In genomic region chr5:120514754-120515153, GRCm38 (mm10) we compare ENCODE assay signal across 11 mouse cellular contexts. TPM values are rescaled to one million over a fixed set of nuclear protein-coding genes. Genes with fewer than 3 reads are reported as not detected.
DNase-seq lines count a peak whose midpoint lies in the region; ATAC-seq and TF ChIP-seq lines count a peak whose summit lies in the region.
"Had no signal": no experiment of that assay in that cellular context is flagged by ENCODE, and none has a peak within 500 bp of the region (broad histone marks: within the 10 kb centered on the region; RNA-seq: fewer than 3 reads in every experiment).

No protein-coding gene starts in this region.

- peak; percentile 40 for ATAC-seq in forebrain, embryonic 14.5 days
- ATAC-seq in forebrain, embryonic 11.5 days (replicated peaks; ENCODE audit: low FRiP score), result no peak
- no peak for ATAC-seq in kidney, postnatal 0 days (replicated peaks; ENCODE audit: low FRiP score, low read depth)
- ATAC-seq in megakaryocyte, adult 5-6 weeks (ENCODE audit: poor library complexity, severe bottlenecking), result no peak

- H3K4me3 ChIP-seq in forebrain, embryonic 14.5 days (ENCODE audit: low read depth, low read length), result no peak overlapping the region
- H3K4me3 ChIP-seq in forebrain, embryonic 11.5 days (ENCODE audit: low read depth, low read length), result no peak overlapping the region
- H3K4me3 ChIP-seq in kidney, postnatal 0 days (replicated peaks; ENCODE audit: low read depth, low read length), result no peak overlapping the region

- TF ChIP-seq CTCF in kidney, postnatal 0 days (IDR thresholded peaks at IDR 0.05; ENCODE audit: low read depth), result no peak

- no peak overlapping the region for H3K4me2 ChIP-seq in forebrain, embryonic 14.5 days (ENCODE audit: low read length)
- H3K4me2 ChIP-seq in forebrain, embryonic 11.5 days (ENCODE audit: low read depth, low read length, severe bottlenecking), result no peak overlapping the region
- no peak overlapping the region for H3K4me2 ChIP-seq in kidney, postnatal 0 days (ENCODE audit: low read length)

- no peak overlapping the region for H3K27ac ChIP-seq in forebrain, embryonic 14.5 days (ENCODE audit: low read depth, low read length)
- H3K27ac ChIP-seq in forebrain, embryonic 11.5 days (ENCODE audit: low read depth, low read length), result no peak overlapping the region
- peak overlapping the region; percentile 55 for H3K27ac ChIP-seq in kidney, postnatal 0 days

- peak; percentile 75 for DNase-seq in forebrain, embryonic 14.5 days (ENCODE audit: low spot score)
- no peak for DNase-seq in forebrain, embryonic 11.5 days (ENCODE audit: low spot score)
- DNase-seq in testis, postnatal 10 days (ENCODE audit: low spot score), result peak; percentile 67
- DNase-seq in testis, postnatal 14 days (ENCODE audit: low spot score), result no peak
- peak; percentile 91 for DNase-seq in kidney, postnatal 0 days (ENCODE audit: low spot score)
- DNase-seq in left cerebral cortex, postnatal 14 days (ENCODE audit: low spot score in 2 of 2), result no peak
- no peak for DNase-seq in frontal cortex, postnatal 10 days (ENCODE audit: low spot score in 2 of 2)

- no peak overlapping the region for H3K9ac ChIP-seq in forebrain, embryonic 14.5 days (ENCODE audit: low read length)
- no peak overlapping the region; the same call in 1 of the 2 replicates for H3K9ac ChIP-seq in forebrain, embryonic 11.5 days (ENCODE audit: low read length)
- no peak overlapping the region for H3K9ac ChIP-seq in kidney, postnatal 0 days (ENCODE audit: low read depth, low read length)

- 21% methylated on average over 4 of the region's 4 CpGs for WGBS in forebrain, embryonic 14.5 days
- WGBS in forebrain, embryonic 11.5 days, result 43% methylated on average over 4 of the region's 4 CpGs
- 7% methylated on average over 4 of the region's 4 CpGs for WGBS in kidney, postnatal 0 days

- 0 out of 2 replicates have a peak, but pooled peaks cover 8% of the 10 kb centered on the region for H3K27me3 ChIP-seq in forebrain, embryonic 14.5 days (replicated peaks; ENCODE audit: control insufficient read depth, insufficient read depth, low read length)
- H3K27me3 ChIP-seq in forebrain, embryonic 11.5 days (ENCODE audit: control insufficient read depth, insufficient read depth, low read length), result peaks cover 2% of the 10 kb centered on the region; the same call in 1 of the 2 replicates
- H3K27me3 ChIP-seq in kidney, postnatal 0 days (ENCODE audit: insufficient read depth, low read length), result no peaks in the 10 kb centered on the region

- no peaks in the 10 kb centered on the region for H3K9me3 ChIP-seq in forebrain, embryonic 14.5 days (replicated peaks; ENCODE audit: control insufficient read depth, low read length)
- H3K9me3 ChIP-seq in forebrain, embryonic 11.5 days (ENCODE audit: control insufficient read depth, low read length), result no peaks in the 10 kb centered on the region
- H3K9me3 ChIP-seq in kidney, postnatal 0 days (replicated peaks; ENCODE audit: low read length), result no peaks in the 10 kb centered on the region
- H3K9me3 ChIP-seq: G1E had no signal

- peaks cover 6% of the 10 kb centered on the region for H3K4me1 ChIP-seq in forebrain, embryonic 14.5 days (ENCODE audit: control insufficient read depth, insufficient read depth, low read length)
- H3K4me1 ChIP-seq in forebrain, embryonic 11.5 days (replicated peaks; ENCODE audit: control insufficient read depth, insufficient read depth, low read length), result 0 out of 2 replicates have a peak, but pooled peaks cover 9% of the 10 kb centered on the region
- peaks cover 28% of the 10 kb centered on the region for H3K4me1 ChIP-seq in kidney, postnatal 0 days (replicated peaks; ENCODE audit: insufficient read depth, low read length)

- intact Hi-C loops in left cerebral cortex, postnatal 14 days (cut with DNase I), result no loop called here

- no peaks in the 10 kb centered on the region for H3K36me3 ChIP-seq in forebrain, embryonic 14.5 days (ENCODE audit: control insufficient read depth, insufficient read depth, low read length)
- no peaks in the 10 kb centered on the region for H3K36me3 ChIP-seq in forebrain, embryonic 11.5 days (ENCODE audit: control insufficient read depth, insufficient read depth, low read length)
- H3K36me3 ChIP-seq in kidney, postnatal 0 days (ENCODE audit: insufficient read depth, low read length), result no peaks in the 10 kb centered on the region

RNA-seq across cellular contexts. Expression of gene Slc8b1, which starts 3.8 kb away (rescaled TPM):
- polyA plus RNA-seq in forebrain, embryonic 14.5 days (2014; fragmentation: Nextera tagmentation; extraction: Ambion mirVana), result 0.67 and 1.5 TPM in 2 replicates
- polyA plus RNA-seq in forebrain, embryonic 11.5 days (2014; fragmentation: Nextera tagmentation; extraction: Ambion mirVana), result 2.9 and 3.3 TPM in 2 replicates
- 9.5 and 9.8 TPM in 2 replicates for polyA plus RNA-seq in kidney, postnatal 0 days (2015; fragmentation: Nextera tagmentation; extraction: Ambion mirVana)
- total RNA-seq in left cerebral cortex, postnatal 14 days (2021), result 1 to 10 TPM; 5.2 to 5.4 TPM
- 31.7 and 36.8 TPM in 2 replicates for total RNA-seq in megakaryocyte, adult 5-6 weeks (2015)
- total RNA-seq in megakaryocyte, adult 5-6 weeks (2017), result 44.1 and 60.5 TPM in 2 replicates

RNA-seq across cellular contexts. Expression of gene Plbd2, which starts 11.3 kb away (rescaled TPM):
- polyA plus RNA-seq in forebrain, embryonic 14.5 days (2014; fragmentation: Nextera tagmentation; extraction: Ambion mirVana), result 14.8 and 16.2 TPM in 2 replicates
- 29.8 and 31.2 TPM in 2 replicates for polyA plus RNA-seq in forebrain, embryonic 11.5 days (2014; fragmentation: Nextera tagmentation; extraction: Ambion mirVana)
- polyA plus RNA-seq in kidney, postnatal 0 days (2015; fragmentation: Nextera tagmentation; extraction: Ambion mirVana), result 73.7 and 78.2 TPM in 2 replicates
- total RNA-seq in left cerebral cortex, postnatal 14 days (2021), result 10 to 100 TPM; 77.4 to 81.8 TPM
- 7.8 and 10.5 TPM in 2 replicates for total RNA-seq in megakaryocyte, adult 5-6 weeks (2015)
- total RNA-seq in megakaryocyte, adult 5-6 weeks (2017), result 7.9 and 10.2 TPM in 2 replicates

RNA-seq across cellular contexts. Expression of gene Sds, which starts 38.4 kb away (rescaled TPM):
- polyA plus RNA-seq in forebrain, embryonic 14.5 days (2014; fragmentation: Nextera tagmentation; extraction: Ambion mirVana), result not detected in 2 replicates
- polyA plus RNA-seq in forebrain, embryonic 11.5 days (2014; fragmentation: Nextera tagmentation; extraction: Ambion mirVana), result not detected in 2 replicates
- polyA plus RNA-seq in kidney, postnatal 0 days (2015; fragmentation: Nextera tagmentation; extraction: Ambion mirVana), result not detected in 2 replicates
- not detected for total RNA-seq in left cerebral cortex, postnatal 14 days (2021)
- not detected in 2 replicates for total RNA-seq in megakaryocyte, adult 5-6 weeks (2015)
- total RNA-seq in megakaryocyte, adult 5-6 weeks (2017), result not detected in 2 replicates
- total RNA-seq: common myeloid progenitor, adult 5-6 weeks; G1E; neutrophil, adult 5-6 weeks had no signal
- polyA plus RNA-seq: G1E had no signal

RNA-seq across cellular contexts. Expression of gene Sdsl, which starts 42.1 kb away (rescaled TPM):
- 2.2 and 3.2 TPM in 2 replicates for polyA plus RNA-seq in forebrain, embryonic 14.5 days (2014; fragmentation: Nextera tagmentation; extraction: Ambion mirVana)
- 4.5 and 6.0 TPM in 2 replicates for polyA plus RNA-seq in forebrain, embryonic 11.5 days (2014; fragmentation: Nextera tagmentation; extraction: Ambion mirVana)
- 12.0 and 13.3 TPM in 2 replicates for polyA plus RNA-seq in kidney, postnatal 0 days (2015; fragmentation: Nextera tagmentation; extraction: Ambion mirVana)
- 1 to 10 TPM; 5.1 to 5.4 TPM for total RNA-seq in left cerebral cortex, postnatal 14 days (2021)
- total RNA-seq in megakaryocyte, adult 5-6 weeks (2015), result 0.49 TPM in 1 of 2 replicates, not detected in the other
- 0.55 and 0.61 TPM in 2 replicates for total RNA-seq in megakaryocyte, adult 5-6 weeks (2017)
- total RNA-seq: neutrophil, adult 5-6 weeks had no signal

Comparison
In these comparisons a context has a peak if more than half of its experiments do, and no peak if none do; other contexts are left out.
1. DNase-seq: peak in forebrain, embryonic 14.5 days (single experiment), testis, postnatal 10 days (single experiment) and kidney, postnatal 0 days (single experiment); none in forebrain, embryonic 11.5 days (single experiment), testis, postnatal 14 days (single experiment), left cerebral cortex, postnatal 14 days (0 of 2) and frontal cortex, postnatal 10 days (0 of 2).